Mouse (Mus musculus) G1E-ER4 (cell line): Measurements from ENCODE around the gene Smim24. TPM values are rescaled to one million over a fixed set of nuclear protein-coding genes. Genes with fewer than 3 reads are reported as not detected.

Experiments used
- GATA1 ChIP-seq: IDR thresholded peaks from one replicate; pipeline ENCODE4 v1.8.0; 2012; ENCODE audit warnings: low read length, inconsistent platforms
- polyA plus RNA-seq: library from polyadenylated mRNA; stranded (reverse); fragments of >175 nt; gene quantifications from 2 replicates; pipeline ENCODE4 v1.2.3, GENCODE M21; 2012

Smim24 gene
- polyA plus RNA-seq, 1 experiment: 0.68 TPM

- no peak for TF ChIP-seq GATA1
Observed at GRCm38 (mm10) chr10:81419111-81419928, 26.5 kb downstream of the Smim24 start.

GRCm38 (mm10) chr10:81420191-81420767 lies 27.4 kb downstream of the Smim24 start:
- TF ChIP-seq GATA1: no peak

- no peak for TF ChIP-seq GATA1
Observed at GRCm38 (mm10) chr10:81421041-81421796, 28.4 kb downstream of the Smim24 start.

GRCm38 (mm10) chr10:81421797-81422100 lies 28.9 kb downstream of the Smim24 start:
- no peak for TF ChIP-seq GATA1

- TF ChIP-seq GATA1: no peak
Observed at GRCm38 (mm10) chr10:81422191-81422590, 29.3 kb downstream of the Smim24 start.

- no peak for TF ChIP-seq GATA1
Observed at GRCm38 (mm10) chr10:81422661-81423217, 29.9 kb downstream of the Smim24 start.

GRCm38 (mm10) chr10:81423476-81424245 lies 30.8 kb downstream of the Smim24 start:
- TF ChIP-seq GATA1: no peak

GRCm38 (mm10) chr10:81424246-81425051 lies 31.6 kb downstream of the Smim24 start:
- no peak for TF ChIP-seq GATA1

GRCm38 (mm10) chr10:81425236-81425850 lies 32.5 kb downstream of the Smim24 start:
- TF ChIP-seq GATA1: no peak

- TF ChIP-seq GATA1: no peak
Observed at GRCm38 (mm10) chr10:81426081-81426671, 33.3 kb downstream of the Smim24 start.

GRCm38 (mm10) chr10:81426897-81427296 lies 34.0 kb downstream of the Smim24 start:
- no peak for TF ChIP-seq GATA1

- TF ChIP-seq GATA1: no peak
Observed at GRCm38 (mm10) chr10:81427327-81427726, 34.5 kb downstream of the Smim24 start.

- no peak for TF ChIP-seq GATA1
Observed at GRCm38 (mm10) chr10:81427804-81428506, 35.1 kb downstream of the Smim24 start.
